Mouse (Mus musculus) adrenal gland, postnatal 36 days (tissue): Measurements from ENCODE around the gene Palld. TPM values are rescaled to one million over a fixed set of nuclear protein-coding genes. Genes with fewer than 3 reads are reported as not detected.

Source experiments
- DNase-seq, 2 experiments: peaks; one replicate each; pipeline ENCODE4 v3.0.0; 2021; ENCODE audit warnings: mixed read lengths in 1 of 2
- long read RNA-seq, 2 experiments: library from polyadenylated mRNA; stranded (forward); transcript quantifications; one replicate each; pipeline ENCODE4 v2.0.0; 2021; ENCODE audit warnings: borderline sequencing depth in 2 of 2
- total RNA-seq, 2 experiments: library from RNA; stranded (reverse); gene quantifications; 2 replicates each; pipeline ENCODE4 v1.2.3; 2021

The Palld gene
- 10 to 100 TPM; 33.2 to 46.8 TPM for total RNA-seq
- long read RNA-seq, experiment 1, full-length matches to known transcripts: 25 of 41 reads
- long read RNA-seq, experiment 1, partial matches to known transcripts: 14 of 41 reads
- long read RNA-seq, experiment 1, other reads (novel, unspliced or antisense): 2 of 41 reads
- long read RNA-seq, experiment 2, full-length matches to known transcripts: 23 of 30 reads
- long read RNA-seq, experiment 2, partial matches to known transcripts: 2 of 30 reads
- long read RNA-seq, experiment 2, other reads (novel, unspliced or antisense): 5 of 30 reads

GRCm38 (mm10) chr8:61902521-61902920, at the start of gene Palld:
Gene Palld (minus strand): TSS chr8:61902690.
- DNase-seq: no peak

- DNase-seq: no peak
These were observed 35.1 kb upstream of the Palld start for GRCm38 (mm10) chr8:61937576-61937975.

- DNase-seq: no peak
These were observed 30.8 kb upstream of the Palld start for GRCm38 (mm10) chr8:61933243-61933642.

GRCm38 (mm10) chr8:61927777-61928494, 25.4 kb upstream of the Palld start, which contains the start of gene Ddx60:
Gene Ddx60 (plus strand): TSS chr8:61928087.
- peak; percentile 82 to 88 for DNase-seq

- DNase-seq: no peak
These were observed 22.0 kb upstream of the Palld start for GRCm38 (mm10) chr8:61924518-61924917.

GRCm38 (mm10) chr8:61921454-61922054, 19.1 kb upstream of the Palld start:
- DNase-seq: no peak

- DNase-seq: no peak
These were observed 17.9 kb upstream of the Palld start for GRCm38 (mm10) chr8:61920389-61920788.

- no peak for DNase-seq
These were observed 16.8 kb upstream of the Palld start for GRCm38 (mm10) chr8:61919145-61919788.

- DNase-seq: no peak
These were observed 14.8 kb upstream of the Palld start for GRCm38 (mm10) chr8:61917287-61917686.

GRCm38 (mm10) chr8:61913957-61914356, 11.5 kb upstream of the Palld start:
- no peak for DNase-seq

- no peak for DNase-seq
These were observed 10.3 kb upstream of the Palld start for GRCm38 (mm10) chr8:61912817-61913216.

GRCm38 (mm10) chr8:61909313-61909712, 6.8 kb upstream of the Palld start:
- DNase-seq: no peak

- DNase-seq: peak; percentile 20 to 71
These were observed 6.1 kb upstream of the Palld start for GRCm38 (mm10) chr8:61908303-61909215.

- DNase-seq: no peak
These were observed 1.3 kb downstream of the Palld start for GRCm38 (mm10) chr8:61901028-61901717.

- no peak for DNase-seq
These were observed 5.1 kb downstream of the Palld start for GRCm38 (mm10) chr8:61897402-61897801.

GRCm38 (mm10) chr8:61896742-61897141, 5.7 kb downstream of the Palld start:
- DNase-seq: no peak

- DNase-seq: peak; percentile 66 to 75
These were observed 8.4 kb downstream of the Palld start for GRCm38 (mm10) chr8:61894062-61894461.

- DNase-seq: no peak
These were observed 24.9 kb downstream of the Palld start for GRCm38 (mm10) chr8:61877607-61878006.

- peak; percentile 37 to 74 for DNase-seq
These were observed 27.2 kb downstream of the Palld start for GRCm38 (mm10) chr8:61875290-61875689.

- DNase-seq: peak in 1 of 2 experiments; percentile 16
These were observed 28.5 kb downstream of the Palld start for GRCm38 (mm10) chr8:61873994-61874393.

GRCm38 (mm10) chr8:61868481-61868880, 34.0 kb downstream of the Palld start:
- peak; percentile 12 to 13 for DNase-seq
